Mouse (Mus musculus): ENCODE measurements around the gene Nell2. TPM values are rescaled to one million over a fixed set of nuclear protein-coding genes. Genes with fewer than 3 reads are reported as not detected.
A peak's percentile ranks its signal among the peaks of the same experiment; 100 is the strongest.

Gene Nell2
- polyA plus RNA-seq, 1 experiment from 2014 or later: 1.3 TPM

DNA sequence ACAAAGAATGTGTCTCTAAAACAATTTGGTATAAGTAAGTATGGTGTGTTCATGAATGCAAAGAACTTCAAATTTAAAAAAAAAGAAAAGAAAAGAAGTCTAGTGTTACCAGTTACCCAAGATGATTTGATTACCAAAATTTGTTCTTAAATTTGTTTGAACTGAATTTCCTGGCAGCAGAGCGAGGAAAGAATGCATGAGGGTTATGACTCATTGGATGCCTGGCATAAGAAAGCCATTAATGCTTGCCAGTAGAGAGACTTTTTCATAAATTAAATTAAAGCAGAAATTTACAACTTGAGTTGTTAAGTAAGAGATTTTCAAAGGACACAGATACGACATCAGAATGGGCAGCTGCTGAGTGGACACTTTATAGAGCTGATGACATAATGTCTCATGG, 384.2 kb downstream of the Nell2 start:
- Histone ChIP-seq H3K9me3 (ENCODE audit: low read depth, low read length) (no peaks in the 10 kb centered on the region), H3K4me1 (ENCODE audit: insufficient read depth) (no peaks in the 10 kb centered on the region), H3K4me3 (ENCODE audit: low read depth, low read length) (no peak overlapping the region), H3K27me3 (ENCODE audit: insufficient read depth, low read length) (no peaks in the 10 kb centered on the region), H3K9ac (no peak overlapping the region), H3K27ac (ENCODE audit: low read depth) (no peak overlapping the region), H3K4me2 (no peak overlapping the region), H3K36me3 (ENCODE audit: insufficient read depth) (no peaks in the 10 kb centered on the region)
- ATAC-seq (ENCODE audit: insufficient read depth) (no peak), DNase-seq (no peak)
- TF ChIP-seq CTCF (IDR thresholded peaks at IDR 0.05; ENCODE audit: low read depth): no peak
- 73% methylated on average over 2 of the region's 2 CpGs for WGBS

DNA sequence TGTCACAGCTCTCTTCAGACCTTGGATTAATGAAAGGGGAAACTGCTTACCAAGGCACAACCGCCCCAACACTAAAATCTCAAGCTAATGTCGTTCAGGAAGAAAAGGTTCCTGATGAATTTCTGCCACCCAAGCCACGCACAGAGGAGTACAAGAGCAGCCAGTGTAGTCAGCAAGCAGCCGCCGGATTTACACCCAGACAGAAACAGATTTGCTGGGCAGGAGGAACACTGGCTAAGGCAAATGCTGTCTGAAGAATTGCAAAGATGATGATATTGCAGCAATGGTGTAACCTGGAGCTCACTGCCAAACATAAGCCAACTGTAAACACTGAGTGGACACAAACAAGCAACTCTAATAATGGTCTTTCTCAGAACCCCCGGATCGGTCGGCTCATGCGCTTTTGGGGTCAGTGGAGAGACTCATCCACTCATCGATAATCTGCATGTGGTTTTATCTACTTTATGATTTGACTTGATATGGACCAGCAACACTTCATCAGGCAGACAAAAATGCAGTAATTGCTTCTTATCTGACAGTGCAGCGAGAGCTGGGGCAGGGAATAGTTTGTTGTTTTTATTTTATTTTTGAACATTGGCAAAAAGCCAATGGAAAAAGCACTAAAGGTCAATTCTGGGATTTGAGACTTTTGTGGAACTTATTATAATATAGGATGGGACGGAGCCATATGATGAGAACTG, 389.5 kb downstream of the Nell2 start:
- TF ChIP-seq CTCF (IDR thresholded peaks at IDR 0.05; ENCODE audit: low read depth): no peak
- Histone ChIP-seq H3K4me1 (ENCODE audit: insufficient read depth) (no peaks in the 10 kb centered on the region), H3K27ac (ENCODE audit: low read depth) (no peak overlapping the region), H3K36me3 (ENCODE audit: insufficient read depth) (no peaks in the 10 kb centered on the region), H3K9me3 (ENCODE audit: low read depth, low read length) (no peaks in the 10 kb centered on the region), H3K4me2 (no peak overlapping the region), H3K27me3 (ENCODE audit: insufficient read depth, low read length) (no peaks in the 10 kb centered on the region), H3K9ac (no peak overlapping the region), H3K4me3 (ENCODE audit: low read depth, low read length) (no peak overlapping the region)
- WGBS: 37% methylated on average over 12 of the region's 12 CpGs
- peak; percentile 63 for DNase-seq
- ATAC-seq (ENCODE audit: insufficient read depth): peak; percentile 82

DNA sequence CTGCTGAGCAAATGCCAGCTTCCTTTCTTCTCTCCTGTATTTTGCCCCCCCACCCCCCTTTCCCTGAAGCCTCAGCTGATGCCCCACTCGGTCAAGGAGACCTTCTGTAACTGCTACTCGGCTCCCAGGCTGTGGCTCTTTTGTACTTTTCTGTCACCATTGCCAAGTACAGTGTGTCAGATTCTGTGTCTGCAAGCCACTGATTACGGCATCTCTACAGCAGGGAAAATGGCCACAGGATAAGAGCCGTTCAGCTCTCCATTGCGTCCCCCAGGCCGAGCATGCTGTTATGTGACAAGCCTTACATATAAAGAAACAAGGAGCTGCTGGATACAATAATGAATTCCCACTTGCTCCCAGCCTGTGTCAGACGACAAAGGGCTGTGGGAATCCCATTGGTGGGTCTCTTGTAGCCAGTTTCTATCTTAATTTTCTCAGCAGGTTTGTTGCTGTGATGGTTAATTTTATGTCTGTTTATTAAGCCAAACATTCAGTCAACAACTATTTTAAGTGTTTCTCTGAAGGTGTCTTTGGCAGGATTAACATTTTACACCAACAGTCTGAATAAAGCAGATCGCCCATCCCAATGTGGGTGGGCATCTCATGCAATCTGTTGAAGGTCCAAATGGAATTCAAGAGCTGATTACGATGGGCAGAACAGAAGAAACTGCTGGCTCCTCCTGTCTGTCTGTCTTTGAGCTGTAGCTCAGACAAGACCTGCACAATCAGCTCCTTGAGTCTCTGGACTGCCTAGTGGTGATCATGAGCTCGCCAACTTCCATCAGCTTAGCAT, 391.1 kb downstream of the Nell2 start:
- no peak overlapping the region for H3K4me3 ChIP-seq (ENCODE audit: low read depth, low read length)
- 68% methylated on average over 10 of the region's 10 CpGs for WGBS
- DNase-seq (no peak), ATAC-seq (ENCODE audit: insufficient read depth) (no peak)
- H3K27ac ChIP-seq (ENCODE audit: low read depth): no peak overlapping the region
- no peak overlapping the region for H3K9ac ChIP-seq
- no peak overlapping the region for H3K4me2 ChIP-seq
- TF ChIP-seq CTCF (IDR thresholded peaks at IDR 0.05; ENCODE audit: low read depth): no peak
- H3K27me3 ChIP-seq (ENCODE audit: insufficient read depth, low read length): no peaks in the 10 kb centered on the region
- no peaks in the 10 kb centered on the region for H3K4me1 ChIP-seq (ENCODE audit: insufficient read depth)
- H3K36me3 ChIP-seq (ENCODE audit: insufficient read depth): no peaks in the 10 kb centered on the region
- H3K9me3 ChIP-seq (ENCODE audit: low read depth, low read length): no peaks in the 10 kb centered on the region

DNA sequence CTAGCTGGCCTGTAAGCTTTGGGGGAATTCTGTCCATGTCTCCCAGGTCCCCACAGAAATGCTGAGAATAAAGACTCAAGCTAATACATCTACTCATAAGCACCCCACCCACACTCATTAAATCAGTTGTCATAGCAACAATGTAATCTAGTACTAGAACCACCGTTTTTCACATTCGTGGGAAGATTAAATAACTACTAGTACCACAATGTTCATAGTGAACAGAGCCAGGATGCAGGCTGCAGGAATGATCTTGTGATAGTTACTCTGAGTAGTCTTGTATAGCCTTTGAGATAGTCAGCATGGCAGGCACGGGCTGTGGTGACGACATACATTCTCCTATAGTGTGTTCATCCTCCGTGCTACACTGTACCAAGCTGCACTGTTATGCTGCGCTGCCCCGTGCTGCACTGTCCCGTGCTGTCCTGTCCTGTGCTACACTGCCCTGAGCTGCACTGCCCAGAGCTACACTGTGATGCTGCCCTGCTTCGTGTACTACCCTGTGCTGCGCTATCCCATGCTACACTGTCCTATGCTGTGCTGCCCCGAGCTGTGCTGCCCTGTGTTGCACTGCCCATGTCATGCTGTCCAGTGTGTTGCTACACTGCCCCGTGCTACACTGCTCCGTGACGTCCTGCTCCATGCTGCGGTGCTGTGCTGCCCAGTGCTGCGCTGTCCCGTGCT, 392.3 kb downstream of the Nell2 start:
- Histone ChIP-seq H3K27me3 (ENCODE audit: insufficient read depth, low read length) (no peaks in the 10 kb centered on the region), H3K4me1 (ENCODE audit: insufficient read depth) (no peaks in the 10 kb centered on the region), H3K36me3 (ENCODE audit: insufficient read depth) (no peaks in the 10 kb centered on the region), H3K4me3 (ENCODE audit: low read depth, low read length) (no peak overlapping the region), H3K9ac (no peak overlapping the region), H3K4me2 (no peak overlapping the region), H3K9me3 (ENCODE audit: low read depth, low read length) (no peaks in the 10 kb centered on the region), H3K27ac (ENCODE audit: low read depth) (no peak overlapping the region)
- WGBS: 91% methylated on average over 17 of the region's 17 CpGs
- no peak for TF ChIP-seq CTCF (IDR thresholded peaks at IDR 0.05; ENCODE audit: low read depth)
- DNase-seq (no peak), ATAC-seq (ENCODE audit: insufficient read depth) (0 out of 2 replicates have a peak, but pooled peaks have one; percentile 14)

DNA sequence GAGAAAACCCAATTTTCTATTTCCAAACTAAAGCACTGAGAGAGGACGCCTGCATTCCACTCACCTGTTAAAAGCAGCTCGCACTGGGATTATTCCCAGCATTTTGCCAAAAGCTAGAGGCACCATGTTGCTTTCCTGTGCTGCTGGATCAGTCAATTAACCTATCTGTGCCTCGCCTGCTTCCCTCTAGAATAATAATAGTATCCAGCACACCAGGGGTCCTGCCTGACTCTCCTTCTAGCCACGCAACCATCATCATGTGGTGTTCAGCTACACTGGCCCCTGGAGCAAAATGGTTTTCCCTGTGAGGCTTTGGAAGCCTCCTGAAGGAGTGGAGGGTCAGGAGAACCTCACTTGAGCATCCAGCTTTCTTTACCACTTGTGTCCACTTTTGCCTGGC, 397.0 kb downstream of the Nell2 start:
- TF ChIP-seq CTCF (IDR thresholded peaks at IDR 0.05; ENCODE audit: low read depth): no peak
- H3K4me2 ChIP-seq: no peak overlapping the region
- no peak overlapping the region for H3K4me3 ChIP-seq (ENCODE audit: low read depth, low read length)
- 73% methylated on average over 4 of the region's 4 CpGs for WGBS
- no peak overlapping the region for H3K27ac ChIP-seq (ENCODE audit: low read depth)
- H3K36me3 ChIP-seq (ENCODE audit: insufficient read depth): no peaks in the 10 kb centered on the region
- no peak overlapping the region for H3K9ac ChIP-seq
- H3K9me3 ChIP-seq (ENCODE audit: low read depth, low read length): no peaks in the 10 kb centered on the region
- DNase-seq (no peak), ATAC-seq (ENCODE audit: insufficient read depth) (no peak)
- H3K27me3 ChIP-seq (ENCODE audit: insufficient read depth, low read length): no peaks in the 10 kb centered on the region
- no peaks in the 10 kb centered on the region for H3K4me1 ChIP-seq (ENCODE audit: insufficient read depth)

DNA sequence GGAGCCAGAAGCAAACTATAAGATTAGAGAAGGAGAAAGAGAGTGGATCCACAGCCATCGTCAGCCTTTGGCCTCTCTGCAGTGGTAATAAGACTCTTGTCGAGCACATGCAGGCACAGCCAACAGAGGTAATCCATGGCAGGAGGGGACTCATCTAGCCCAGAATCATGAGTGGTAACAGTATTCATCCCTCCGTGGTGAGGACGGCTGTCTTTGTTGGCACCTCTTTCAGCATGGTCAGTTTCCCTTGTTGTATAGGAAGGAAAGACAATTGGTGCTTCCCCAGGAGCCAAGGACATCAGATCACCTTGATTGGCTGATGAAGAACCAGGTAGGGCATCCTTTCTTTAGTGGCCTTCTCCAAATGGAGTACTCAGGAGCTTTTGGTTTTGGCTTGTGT, 419.7 kb downstream of the Nell2 start:
- Histone ChIP-seq H3K27me3 (ENCODE audit: insufficient read depth, low read length) (no peaks in the 10 kb centered on the region), H3K4me3 (ENCODE audit: low read depth, low read length) (no peak overlapping the region), H3K4me1 (ENCODE audit: insufficient read depth) (no peaks in the 10 kb centered on the region), H3K4me2 (no peak overlapping the region), H3K36me3 (ENCODE audit: insufficient read depth) (no peaks in the 10 kb centered on the region), H3K9me3 (ENCODE audit: low read depth, low read length) (no peaks in the 10 kb centered on the region), H3K27ac (ENCODE audit: low read depth) (no peak overlapping the region), H3K9ac (no peak overlapping the region)
- TF ChIP-seq CTCF (IDR thresholded peaks at IDR 0.05; ENCODE audit: low read depth): no peak
- WGBS: 83% methylated on average over 4 of the region's 4 CpGs
- DNase-seq: no peak
- ATAC-seq (ENCODE audit: insufficient read depth): no peak

DNA sequence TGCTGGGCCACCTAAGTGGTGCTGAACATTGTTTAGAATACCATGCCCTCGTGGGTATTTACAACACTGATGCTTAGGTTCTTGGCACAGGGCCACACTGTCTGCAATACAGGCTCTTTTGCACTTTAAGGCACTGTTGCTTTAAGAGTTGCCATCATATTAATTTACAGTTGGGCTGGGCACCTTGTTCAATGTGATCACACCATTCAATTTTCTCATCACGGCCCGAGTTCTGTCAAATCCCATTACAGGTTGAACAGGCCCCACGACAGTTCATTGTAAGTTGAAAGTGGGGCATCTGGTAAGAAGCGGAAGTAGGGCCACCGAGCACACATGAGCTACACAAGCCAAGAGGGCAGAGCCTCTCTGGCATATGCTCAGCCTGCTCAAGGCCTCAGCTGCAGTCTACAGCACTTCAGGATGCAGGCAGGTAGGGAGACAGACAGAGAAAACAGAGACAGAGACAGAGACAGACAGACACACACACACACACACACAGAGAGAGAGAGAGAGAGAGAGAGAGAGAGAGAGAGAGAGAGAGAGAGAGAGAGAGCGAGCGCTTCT, 421.0 kb downstream of the Nell2 start:
- no peak overlapping the region for H3K4me2 ChIP-seq
- TF ChIP-seq CTCF (IDR thresholded peaks at IDR 0.05; ENCODE audit: low read depth): no peak
- no peak overlapping the region for H3K9ac ChIP-seq
- 72% methylated on average over 8 of the region's 8 CpGs for WGBS
- H3K36me3 ChIP-seq (ENCODE audit: insufficient read depth): no peaks in the 10 kb centered on the region
- no peaks in the 10 kb centered on the region for H3K4me1 ChIP-seq (ENCODE audit: insufficient read depth)
- H3K27ac ChIP-seq (ENCODE audit: low read depth): no peak overlapping the region
- H3K9me3 ChIP-seq (ENCODE audit: low read depth, low read length): no peaks in the 10 kb centered on the region
- ATAC-seq (ENCODE audit: insufficient read depth) (no peak), DNase-seq (peak; percentile 4)
- no peak overlapping the region for H3K4me3 ChIP-seq (ENCODE audit: low read depth, low read length)
- H3K27me3 ChIP-seq (ENCODE audit: insufficient read depth, low read length): no peaks in the 10 kb centered on the region
